Mouse (Mus musculus): ENCODE results near the gene Uso1. TPM values are rescaled to one million over a fixed set of nuclear protein-coding genes. Genes with fewer than 3 reads are reported as not detected.
"Not testable (repeated sequence)": the region's sequence is repeated elsewhere in the genome, so short reads cannot be mapped to it uniquely, and the experiment has no call there.

Uso1 gene
- total RNA-seq, 2 experiments from 2014 or later: 59.2 to 61.9 TPM

DNA sequence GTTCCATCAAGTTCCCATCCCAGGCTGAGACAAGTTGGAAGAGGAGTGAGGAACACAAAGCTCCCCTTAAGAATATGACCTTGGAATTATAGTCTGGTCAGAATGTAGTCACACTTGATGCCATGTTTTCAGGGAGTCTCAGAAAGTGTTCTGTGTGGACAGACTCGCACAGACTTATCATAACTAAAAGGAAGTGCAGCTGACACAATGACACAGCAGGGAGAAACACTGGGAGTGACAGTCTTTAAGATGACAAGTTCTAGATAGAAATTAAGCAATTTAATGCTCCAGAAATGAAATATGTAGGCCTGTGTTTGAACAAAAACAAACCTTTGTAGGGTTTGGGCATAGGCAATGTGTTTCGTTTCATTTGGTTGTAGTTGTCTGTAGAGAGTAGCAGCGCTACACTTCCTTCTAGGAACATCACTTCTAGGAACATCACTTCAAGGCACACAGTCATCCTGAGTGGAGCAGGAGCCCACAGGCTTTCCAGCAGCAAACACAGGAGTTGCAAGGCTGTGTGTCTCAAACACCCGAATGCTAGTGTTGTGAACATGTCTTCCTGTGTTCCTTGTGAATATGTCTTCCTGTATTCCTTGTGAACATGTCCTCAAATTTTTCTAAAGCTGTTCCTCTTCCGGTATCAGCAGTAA is 11.7 kb downstream of the Uso1 start:
- intact Hi-C loops (cut with DNase I): no loop called here
- no peak for DNase-seq (ENCODE audit: extremely low spot score in 1 of 2, low spot score in 2 of 2)

DNA sequence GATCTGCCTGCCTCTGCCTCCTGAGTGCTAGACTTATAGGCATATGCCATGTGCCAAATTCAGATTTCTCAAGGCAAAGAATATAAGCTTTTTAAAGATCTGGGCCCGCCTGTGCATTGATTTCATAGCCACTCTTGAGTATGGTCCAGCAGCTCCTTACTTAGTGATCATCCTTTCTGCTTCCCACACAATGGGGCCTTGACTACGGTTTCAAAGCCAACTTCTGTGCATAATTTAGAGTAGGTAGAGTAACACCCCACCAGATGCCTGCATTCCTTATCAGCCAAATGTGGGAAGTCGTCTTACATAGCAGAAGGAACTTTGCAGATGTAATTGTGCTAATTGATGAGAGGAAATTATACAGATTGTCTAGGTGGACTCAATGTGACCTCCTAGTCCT is 17.1 kb downstream of the Uso1 start:
- intact Hi-C loops (cut with DNase I): no loop called here
- DNase-seq (ENCODE audit: extremely low spot score in 1 of 2, low spot score in 2 of 2): no peak

GRCm38 (mm10) chr5:92165976-92166375 is 28.2 kb downstream of the Uso1 start:
- intact Hi-C loops (cut with DNase I): no loop called here

DNA sequence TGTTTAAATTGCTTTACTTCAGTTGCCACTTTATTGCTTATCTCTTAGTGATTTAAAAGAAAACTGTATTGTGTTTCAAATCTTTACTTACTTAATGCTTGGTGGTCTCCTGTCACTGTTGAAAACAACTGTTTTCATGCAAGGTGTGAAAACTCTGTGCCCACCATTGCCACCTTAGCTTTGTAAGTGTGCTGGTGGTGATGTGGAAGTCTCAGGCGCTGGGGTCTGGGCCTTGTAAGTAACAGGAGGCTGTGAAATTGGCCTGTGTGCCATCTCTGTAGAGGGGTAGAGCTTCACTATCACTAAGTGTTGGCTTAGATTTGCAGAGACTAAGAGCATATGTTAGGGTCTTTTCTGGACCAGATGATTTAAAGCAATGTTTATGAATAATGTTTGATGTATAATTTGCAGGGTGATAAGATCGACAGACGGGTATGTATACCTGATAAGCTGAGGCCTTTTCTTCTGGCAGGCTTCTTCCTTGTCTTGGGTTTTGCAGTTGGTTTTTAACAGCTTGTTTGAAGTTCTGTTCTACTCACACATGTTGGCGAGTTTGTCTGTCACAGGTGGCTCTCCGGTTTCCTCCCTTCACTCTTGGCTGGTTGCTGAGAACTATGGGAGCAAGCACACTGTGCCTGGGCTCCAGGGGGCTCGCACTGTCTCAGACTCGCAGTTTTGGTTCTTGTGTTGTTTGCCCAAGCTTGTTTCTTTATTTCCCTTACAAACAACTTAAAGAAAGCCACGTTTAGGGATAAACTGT is 45.5 kb downstream of the Uso1 start:
- intact Hi-C loops (cut with DNase I): no loop called here
- DNase-seq (ENCODE audit: extremely low spot score in 1 of 2, low spot score in 2 of 2): no peak

More at GRCm38 (mm10) chr5:92165976-92166375, 28.2 kb downstream of the Uso1 start:
- no peak for DNase-seq (ENCODE audit: extremely low spot score in 1 of 2, low spot score in 2 of 2)

DNA sequence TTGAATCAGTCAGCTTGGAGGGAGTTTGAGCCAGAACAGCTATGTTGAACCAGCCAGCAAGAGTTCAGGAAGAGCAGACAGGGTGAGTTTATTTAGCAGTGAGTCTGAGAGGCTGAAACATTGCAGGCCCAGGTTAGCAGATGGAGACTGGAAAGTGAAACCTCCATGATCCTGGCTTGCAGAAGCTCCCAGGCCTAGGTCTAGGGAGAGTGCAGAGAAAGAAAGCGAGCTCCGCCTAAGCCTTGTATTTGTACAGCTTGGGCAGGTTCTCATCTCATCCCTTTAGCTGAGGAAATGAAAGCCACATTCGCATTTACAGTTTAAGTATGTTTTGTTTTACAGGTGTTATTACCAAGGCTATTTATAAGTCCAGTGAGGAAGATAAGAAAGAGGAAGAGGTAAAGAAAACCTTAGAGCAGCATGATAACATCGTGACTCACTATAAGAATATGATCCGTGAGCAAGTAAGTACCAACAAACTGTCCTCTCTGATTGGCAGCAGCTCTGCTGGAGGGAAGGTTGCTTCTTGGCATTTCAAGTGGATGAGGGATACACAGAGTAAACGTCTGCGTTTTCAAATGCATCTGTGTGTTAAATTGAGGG is 51.2 kb downstream of the Uso1 start:
- DNase-seq (ENCODE audit: extremely low spot score in 1 of 2, low spot score in 2 of 2): no peak
- intact Hi-C loops (cut with DNase I): no loop called here

DNA sequence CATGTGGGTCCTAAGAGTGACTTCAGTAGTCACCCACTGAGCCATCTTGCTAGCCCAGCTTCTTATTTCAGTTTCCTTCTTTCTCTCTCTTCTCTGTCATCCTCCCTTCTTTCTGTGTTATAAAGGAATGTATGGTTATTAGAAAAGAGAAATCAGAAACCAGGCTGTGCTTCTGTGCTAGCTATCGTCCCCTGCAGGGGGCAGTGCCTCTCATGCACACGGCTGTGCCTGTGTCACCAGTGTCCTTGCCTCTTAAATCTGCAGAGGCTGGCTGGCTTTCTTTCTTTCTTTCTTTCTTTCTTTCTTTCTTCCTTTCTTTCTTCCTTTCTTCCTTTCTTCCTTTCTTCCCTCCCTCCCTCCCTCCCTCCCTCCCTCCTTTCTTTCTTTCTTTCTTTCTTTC is 58.0 kb downstream of the Uso1 start:
- peak in 1 of 2 experiments; percentile 46 for DNase-seq (ENCODE audit: extremely low spot score in 1 of 2, low spot score in 2 of 2)
- intact Hi-C loops (cut with DNase I): not testable (repeated sequence)

GRCm38 (mm10) chr5:92196895-92197811 is 59.4 kb downstream of the Uso1 start:
- intact Hi-C loops (cut with DNase I): no loop called here
- no peak for DNase-seq (ENCODE audit: extremely low spot score in 1 of 2, low spot score in 2 of 2)

DNA sequence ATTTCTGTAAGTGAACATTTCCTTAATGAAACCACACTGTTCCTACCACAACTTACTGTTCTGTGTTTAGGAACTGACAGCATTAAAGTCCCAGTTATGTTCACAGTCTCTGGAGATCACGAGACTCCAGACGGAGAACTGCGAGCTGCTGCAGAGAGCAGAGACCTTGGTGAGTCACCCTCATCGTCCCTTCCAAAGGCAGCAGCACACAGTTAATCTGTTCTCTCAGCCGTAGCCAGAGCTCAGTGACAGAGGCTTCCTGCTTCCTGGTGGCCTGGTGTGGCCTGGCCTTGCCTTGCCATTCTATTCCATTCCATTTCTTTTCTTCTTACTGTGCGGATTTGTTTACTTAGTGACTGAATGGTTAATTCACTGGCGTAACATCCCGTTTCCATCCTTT is 60.5 kb downstream of the Uso1 start:
- DNase-seq (ENCODE audit: extremely low spot score in 1 of 2, low spot score in 2 of 2): no peak
- intact Hi-C loops (cut with DNase I): no loop called here

GRCm38 (mm10) chr5:92204162-92205036 is 66.7 kb downstream of the Uso1 start:
- intact Hi-C loops (cut with DNase I): loop anchor here (5.0 kb wide), 1 partner anchor 88 kb away; no protein-coding TSS in a partner anchor
- DNase-seq (ENCODE audit: extremely low spot score in 1 of 2, low spot score in 2 of 2): no peak

- intact Hi-C loops (cut with DNase I): no loop called here
- DNase-seq (ENCODE audit: extremely low spot score in 1 of 2, low spot score in 2 of 2): no peak
Observed at GRCm38 (mm10) chr5:92205184-92205583, 67.4 kb downstream of the Uso1 start.

- intact Hi-C loops (cut with DNase I): no loop called here
Observed at GRCm38 (mm10) chr5:92205706-92206105, 68.0 kb downstream of the Uso1 start.

DNA sequence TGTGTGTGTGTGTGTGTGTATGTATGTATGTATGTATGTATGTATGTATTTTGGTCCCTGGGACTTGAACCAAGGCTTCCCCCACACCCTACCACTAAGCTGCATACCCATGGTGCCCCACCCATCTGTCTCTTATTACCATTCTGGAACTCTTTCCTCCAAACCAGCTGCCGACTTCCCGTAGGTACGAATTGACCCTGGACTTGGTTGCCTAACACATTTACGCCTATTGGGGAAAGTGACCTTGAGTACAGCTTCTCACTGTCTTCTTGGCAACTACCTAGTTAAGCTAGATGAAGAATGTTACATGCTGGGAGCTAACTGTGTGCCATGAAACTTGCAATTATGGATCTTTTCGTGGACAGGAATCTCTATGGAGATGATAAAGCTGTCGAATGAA is 68.4 kb downstream of the Uso1 start:
- DNase-seq (ENCODE audit: extremely low spot score in 1 of 2, low spot score in 2 of 2): no peak
- intact Hi-C loops (cut with DNase I): no loop called here

More at GRCm38 (mm10) chr5:92205706-92206105, 68.0 kb downstream of the Uso1 start:
- DNase-seq (ENCODE audit: extremely low spot score in 1 of 2, low spot score in 2 of 2): no peak

- DNase-seq (ENCODE audit: extremely low spot score in 1 of 2, low spot score in 2 of 2): no peak
- intact Hi-C loops (cut with DNase I): no loop called here
Observed at GRCm38 (mm10) chr5:92210205-92210604, 72.5 kb downstream of the Uso1 start.

DNA sequence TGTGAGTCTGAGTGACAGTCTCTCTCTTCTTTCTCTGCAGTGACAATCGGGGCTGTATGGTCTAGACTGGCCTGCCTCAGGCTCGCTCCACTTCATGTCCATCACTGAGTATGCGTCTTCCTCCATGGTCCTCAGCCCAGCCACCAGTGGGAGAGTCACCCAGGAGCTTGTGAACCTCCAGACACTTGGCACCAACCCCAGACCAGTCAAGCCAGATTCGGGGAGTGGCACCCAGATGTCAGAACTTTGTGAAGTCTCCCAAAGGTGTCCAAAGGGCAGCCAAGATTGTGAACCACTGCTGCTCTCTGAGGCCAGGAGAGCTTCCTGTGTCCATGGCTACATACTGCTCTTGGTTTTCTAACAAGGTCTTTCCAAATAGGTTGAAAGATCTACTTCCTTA is 74.5 kb downstream of the Uso1 start:
- DNase-seq (ENCODE audit: extremely low spot score in 1 of 2, low spot score in 2 of 2): no peak
- intact Hi-C loops (cut with DNase I): no loop called here

GRCm38 (mm10) chr5:92215308-92215707 is 77.6 kb downstream of the Uso1 start, which contains the start of gene U90926:
Gene U90926 (minus strand): TSS chr5:92215408.
- no peak for DNase-seq (ENCODE audit: extremely low spot score in 1 of 2, low spot score in 2 of 2)
- intact Hi-C loops (cut with DNase I): no loop called here

- intact Hi-C loops (cut with DNase I): no loop called here
- DNase-seq (ENCODE audit: extremely low spot score in 1 of 2, low spot score in 2 of 2): no peak
Observed at GRCm38 (mm10) chr5:92218915-92219793, 81.4 kb downstream of the Uso1 start.

- no peak for DNase-seq (ENCODE audit: extremely low spot score in 1 of 2, low spot score in 2 of 2)
- intact Hi-C loops (cut with DNase I): no loop called here
Observed at GRCm38 (mm10) chr5:92219826-92220225, 82.1 kb downstream of the Uso1 start.

Data from left cerebral cortex, postnatal 10 days (tissue).